Mouse (Mus musculus) frontal cortex, postnatal 36 days (tissue): ENCODE measurements at regions not wholly inside any gene's neighbourhood (a gene's known extent, or its start where the extent isn't known, plus 50 kb on each side); places are given as distances from the start of the nearest gene placed in this dataset.

Source experiments
- DNase-seq, 2 experiments: peaks; one replicate each; pipeline ENCODE4 v3.0.0; 2022; ENCODE audit warnings: low spot score in 2 of 2

DNA sequence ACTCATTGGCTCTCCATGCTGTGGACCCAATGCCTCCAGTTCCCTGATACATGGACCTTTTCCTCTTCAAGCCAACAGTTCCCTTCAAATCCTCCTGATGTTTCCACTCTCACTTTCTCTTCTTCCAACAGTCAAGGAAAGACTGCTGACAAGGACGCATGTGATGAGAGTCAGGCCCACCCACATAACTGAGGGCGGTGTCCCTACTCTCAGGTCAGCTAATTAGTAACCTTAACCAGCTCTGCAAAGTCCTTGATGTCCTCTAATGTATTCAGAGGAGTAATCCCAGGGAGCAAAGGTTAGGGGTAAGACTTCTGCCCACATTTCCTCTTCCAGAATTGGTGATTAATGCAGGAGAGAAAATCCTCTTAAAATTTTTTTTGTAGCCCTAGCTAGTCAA is 139.7 kb downstream of the Ackr3 start:
- no peak for DNase-seq

DNA sequence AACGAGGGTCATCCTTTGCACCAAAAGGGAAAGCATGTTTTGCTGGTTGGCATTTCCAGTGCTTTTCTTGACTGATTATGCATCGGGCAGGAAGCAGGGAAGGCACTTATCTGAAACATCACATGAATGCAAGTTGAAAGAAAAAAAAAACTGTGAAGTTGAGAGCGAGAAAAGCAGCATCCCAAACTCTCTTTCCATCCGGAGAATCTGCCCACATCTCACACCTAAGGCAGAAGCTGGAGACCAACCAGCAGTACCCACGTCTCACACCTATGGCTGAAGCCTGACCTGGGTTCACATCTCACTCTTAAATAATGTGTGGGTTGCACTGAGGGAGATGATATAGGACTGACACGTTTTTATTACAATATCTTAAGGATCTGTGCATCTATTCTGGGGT is 143.3 kb downstream of the Ackr3 start:
- peak in 1 of 2 experiments; percentile 28 for DNase-seq

DNA sequence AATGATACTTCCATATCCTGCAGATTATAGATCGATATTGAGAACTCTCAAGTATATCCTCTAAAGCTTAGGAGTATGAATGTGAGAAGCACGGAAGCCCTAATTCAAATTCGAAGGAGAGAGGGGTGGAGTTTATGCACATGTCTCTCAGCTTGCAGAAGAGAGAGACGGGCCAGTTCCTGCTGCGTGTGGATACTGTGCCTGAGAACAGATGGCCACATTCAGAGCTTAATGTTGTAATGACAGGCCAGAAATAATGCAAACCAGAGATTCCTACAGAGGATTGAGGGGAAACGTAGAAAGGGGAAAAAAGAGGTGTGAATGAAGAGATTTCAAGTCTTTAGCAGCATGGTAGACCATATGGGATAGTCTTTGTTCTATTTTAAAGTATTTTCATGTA is 145.8 kb downstream of the Ackr3 start:
- no peak for DNase-seq

DNA sequence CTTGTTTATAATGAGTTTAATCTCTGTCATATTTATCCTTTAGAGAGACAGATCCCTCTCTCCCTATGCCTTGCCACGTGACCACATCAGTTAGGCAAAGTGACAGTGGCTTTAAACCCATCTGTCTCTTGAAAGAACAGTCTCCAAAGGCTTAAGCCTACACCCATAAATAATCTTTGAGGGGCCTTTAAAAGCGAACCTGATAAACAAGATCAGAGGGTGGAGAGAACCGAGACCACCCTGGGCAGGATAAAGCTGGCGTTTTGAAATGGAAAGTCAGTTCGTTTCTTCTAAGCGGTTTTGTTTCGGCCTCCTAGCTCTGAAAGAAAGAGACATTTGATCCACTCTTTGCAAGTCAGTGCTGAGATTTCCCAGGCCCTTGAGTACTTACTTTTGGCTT is 149.5 kb downstream of the Ackr3 start:
- DNase-seq: no peak

DNA sequence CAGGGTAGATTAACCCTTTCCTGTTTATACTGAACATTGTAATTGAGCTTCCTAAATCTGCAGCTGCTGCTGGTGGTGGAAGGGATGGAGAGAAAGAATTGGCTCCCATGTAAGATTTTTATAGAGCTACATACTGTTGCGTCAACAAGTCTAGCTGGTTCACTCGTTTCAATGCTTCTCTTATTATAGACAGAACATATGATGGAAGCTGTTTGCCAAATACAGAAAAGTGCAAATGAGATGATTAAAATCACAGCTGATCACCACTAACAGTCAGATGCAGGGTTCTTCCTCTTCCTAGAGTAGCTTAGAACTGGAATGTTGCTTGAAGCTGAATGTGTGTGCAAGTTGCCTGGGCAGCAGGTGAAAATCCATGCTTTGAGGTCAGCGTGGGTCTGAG is 152.8 kb downstream of the Ackr3 start:
- DNase-seq: no peak

DNA sequence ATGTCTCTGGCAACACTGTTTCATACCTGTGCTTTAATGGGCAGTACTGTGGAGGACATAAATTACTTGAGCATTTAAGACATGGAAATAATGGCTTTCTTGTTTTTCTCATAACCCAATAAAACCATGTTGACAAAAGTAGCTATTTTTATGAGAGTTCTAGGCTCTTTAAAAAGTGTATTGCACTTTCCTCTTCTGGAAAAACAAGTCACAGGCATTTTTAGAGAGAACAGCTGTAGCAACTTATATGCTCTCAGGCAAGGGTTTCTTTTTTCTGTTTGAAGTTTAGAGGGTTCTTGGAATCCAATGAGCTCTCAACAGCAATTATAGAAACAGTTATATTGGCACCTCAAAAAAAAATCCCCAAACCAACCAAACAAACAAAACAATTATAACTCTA is 153.6 kb downstream of the Ackr3 start:
- DNase-seq: no peak

DNA sequence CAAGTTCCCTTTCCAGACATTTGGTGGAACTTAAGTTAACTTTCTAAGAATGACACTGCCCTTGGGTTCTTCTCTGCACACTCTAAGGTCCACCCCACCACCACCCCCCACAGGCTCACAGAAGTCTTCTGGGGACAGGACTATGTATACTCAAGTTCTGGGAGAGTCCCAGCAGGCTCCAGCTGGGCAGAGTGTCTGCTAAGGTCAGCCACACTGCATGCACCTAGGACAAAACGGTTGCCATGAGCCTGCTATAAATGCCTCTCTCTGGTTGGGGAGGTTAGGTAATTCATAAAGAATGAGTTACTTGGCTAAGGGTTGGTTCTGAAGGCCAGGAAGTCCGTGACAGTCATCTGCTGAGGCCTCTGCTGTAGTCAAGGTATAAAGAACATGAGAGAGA is 155.2 kb downstream of the Ackr3 start:
- DNase-seq: no peak

DNA sequence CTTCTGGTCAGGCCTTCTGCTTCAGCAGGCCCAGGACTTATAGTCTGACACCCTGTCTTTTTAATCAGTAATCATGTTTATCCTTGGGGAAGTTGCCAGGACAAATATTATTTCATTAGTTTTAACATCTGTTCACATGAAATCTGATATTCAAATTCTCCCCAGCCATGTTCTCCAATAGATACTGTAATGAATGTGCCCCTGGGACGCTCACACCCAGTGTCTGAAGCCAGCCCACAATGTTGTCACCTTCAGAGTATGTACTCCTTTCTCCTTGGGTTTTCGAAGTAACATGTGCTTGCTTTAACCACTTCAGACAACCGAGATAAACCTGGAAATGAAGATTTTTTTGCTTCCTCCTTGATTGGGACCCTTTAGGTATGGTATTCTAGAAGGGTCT is 156.3 kb downstream of the Ackr3 start:
- no peak for DNase-seq

DNA sequence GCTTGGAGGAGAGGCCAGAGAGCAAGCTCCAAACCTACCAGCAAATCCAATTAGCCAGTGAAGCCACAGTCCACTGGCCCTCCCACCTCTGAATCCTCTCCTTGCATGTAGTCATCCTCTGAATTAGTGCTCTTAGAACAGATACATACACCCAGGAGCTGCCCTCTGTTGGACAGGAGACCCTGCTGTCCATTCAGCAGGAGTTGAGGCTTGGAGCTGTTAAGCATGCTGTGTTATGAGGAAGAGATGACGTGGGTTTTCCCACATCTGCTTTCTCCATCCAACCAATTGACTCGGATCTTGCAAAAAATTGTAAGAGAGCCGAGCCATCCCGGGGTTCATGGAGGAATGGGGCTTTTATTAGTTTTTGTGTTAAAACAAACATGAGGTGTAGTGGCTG is 160.7 kb downstream of the Ackr3 start:
- DNase-seq: no peak

DNA sequence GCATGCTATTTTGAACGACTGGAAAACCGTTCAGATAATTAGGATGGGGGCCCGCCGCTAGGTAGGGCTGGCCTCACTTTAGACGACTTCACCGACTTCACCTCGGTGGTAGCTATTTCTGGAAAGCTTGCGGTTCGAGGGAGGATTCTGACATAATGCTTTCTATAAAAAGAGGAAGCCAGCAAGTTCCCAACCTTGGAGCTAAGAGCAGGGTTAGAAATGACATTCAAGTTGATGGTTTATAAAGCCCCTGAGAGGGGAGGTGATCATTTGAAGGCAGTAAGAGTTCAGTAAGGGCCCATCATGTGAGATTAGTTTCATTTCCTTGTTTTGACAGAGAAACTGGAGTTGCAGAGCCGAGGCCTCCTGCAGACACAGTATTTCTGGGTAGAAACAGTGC is 164.8 kb downstream of the Ackr3 start:
- no peak for DNase-seq

DNA sequence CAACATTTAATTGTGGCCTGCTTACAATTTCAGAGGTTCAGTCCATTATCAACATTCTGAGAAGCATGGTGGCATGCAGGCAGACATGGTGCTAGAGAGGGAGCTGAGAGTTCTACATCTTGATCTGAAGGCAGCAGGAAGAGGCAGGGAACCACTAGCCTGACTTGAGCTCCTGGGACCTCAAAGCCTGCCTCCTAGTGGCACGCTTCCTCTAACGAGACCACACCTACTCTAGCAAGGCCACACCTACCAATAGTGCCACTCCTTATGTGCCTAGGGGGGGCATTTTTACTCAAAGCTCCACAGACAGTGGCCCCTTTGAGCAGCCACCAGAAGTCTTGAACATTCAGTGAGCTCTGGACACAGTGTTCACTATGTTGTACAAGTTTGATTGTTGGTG is 165.5 kb downstream of the Ackr3 start:
- no peak for DNase-seq

DNA sequence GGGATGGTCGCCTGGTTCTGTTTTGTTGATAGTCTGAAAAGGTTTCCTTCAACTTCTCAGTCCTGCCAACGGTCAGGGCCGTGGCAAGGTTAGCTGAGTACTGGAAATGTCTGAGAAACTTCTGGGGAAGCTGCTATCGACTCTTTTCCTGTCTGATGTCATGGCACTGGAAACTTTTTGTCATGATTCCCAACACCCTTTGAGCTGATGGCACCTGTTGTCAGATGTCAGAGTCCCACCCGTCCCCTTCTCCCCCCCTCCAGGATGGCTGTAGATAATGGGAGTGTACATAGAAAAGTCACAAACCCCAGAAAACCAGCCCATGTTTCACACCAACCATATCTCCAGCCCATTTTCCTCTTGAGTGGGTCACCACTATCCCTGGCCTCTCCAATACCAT is 167.0 kb downstream of the Ackr3 start:
- no peak for DNase-seq

DNA sequence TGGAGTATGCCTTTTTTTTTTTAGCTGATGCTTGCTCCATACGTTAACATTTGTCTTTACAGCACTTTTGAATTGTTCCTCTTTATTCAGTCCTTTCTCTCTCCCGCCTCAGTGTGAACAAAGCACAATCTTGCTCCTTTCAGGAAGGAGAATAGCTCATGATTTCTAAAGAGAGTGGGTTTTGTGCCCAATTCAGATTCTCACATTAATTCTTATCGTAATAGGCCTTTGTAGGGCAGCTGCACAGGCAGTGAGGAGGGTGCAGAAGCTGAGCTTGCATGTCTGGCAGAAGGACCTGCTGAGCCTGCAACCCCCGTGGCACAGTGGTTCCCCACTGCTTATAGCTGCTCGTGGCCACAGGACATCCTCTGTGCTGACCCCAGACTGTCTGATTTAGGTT is 169.2 kb downstream of the Ackr3 start:
- no peak for DNase-seq

DNA sequence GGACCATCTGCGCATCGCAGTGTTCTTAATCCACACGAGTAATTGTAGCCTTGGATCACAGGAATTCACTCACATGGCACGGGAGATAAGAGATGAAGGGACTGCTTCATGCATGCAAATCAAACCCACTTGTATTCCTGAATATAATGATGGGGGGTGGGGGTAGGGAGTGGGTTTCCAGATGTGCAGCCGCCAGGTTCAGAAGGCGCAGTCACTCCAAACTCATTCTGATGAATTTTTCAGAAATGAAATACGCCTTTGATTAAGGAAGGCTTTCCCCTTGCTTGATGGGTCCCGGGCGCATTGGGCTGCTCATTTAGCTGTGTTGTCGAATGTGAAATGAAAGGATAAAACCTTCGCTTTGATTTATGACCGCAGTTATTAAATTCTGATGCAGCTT is 170.7 kb downstream of the Ackr3 start:
- DNase-seq: no peak

DNA sequence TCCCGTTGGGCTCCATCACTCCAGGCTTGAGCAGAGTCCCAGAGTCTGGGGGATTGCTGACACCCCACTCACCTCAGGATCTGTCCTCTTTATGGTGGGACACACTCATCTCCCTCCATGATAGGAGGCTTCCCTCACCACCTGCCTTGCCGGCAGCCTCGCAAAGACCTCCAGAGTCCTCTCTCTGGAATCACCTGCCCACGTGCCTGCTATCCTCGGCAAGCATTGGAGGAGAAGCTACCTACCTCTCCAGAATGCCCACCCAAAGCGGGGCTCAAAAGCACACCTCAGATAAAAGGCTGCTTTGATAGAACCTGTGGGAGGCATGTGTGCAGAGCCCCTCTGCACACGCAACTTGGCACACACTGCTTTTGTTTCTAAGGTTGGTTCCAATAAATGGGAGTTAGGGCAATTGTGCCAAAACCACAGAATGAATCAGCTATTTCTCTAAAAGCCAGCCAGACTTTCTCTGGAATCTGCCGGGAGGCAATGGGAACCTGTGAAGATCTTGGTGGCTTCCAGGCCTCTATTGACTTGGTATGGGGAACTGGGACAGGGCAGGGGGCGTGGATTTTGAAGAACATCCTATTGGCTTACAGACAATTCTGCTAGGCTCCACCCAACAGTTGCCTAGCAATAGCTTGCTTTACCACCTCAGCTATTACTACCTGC is 176.4 kb downstream of the Ackr3 start:
- no peak for DNase-seq

DNA sequence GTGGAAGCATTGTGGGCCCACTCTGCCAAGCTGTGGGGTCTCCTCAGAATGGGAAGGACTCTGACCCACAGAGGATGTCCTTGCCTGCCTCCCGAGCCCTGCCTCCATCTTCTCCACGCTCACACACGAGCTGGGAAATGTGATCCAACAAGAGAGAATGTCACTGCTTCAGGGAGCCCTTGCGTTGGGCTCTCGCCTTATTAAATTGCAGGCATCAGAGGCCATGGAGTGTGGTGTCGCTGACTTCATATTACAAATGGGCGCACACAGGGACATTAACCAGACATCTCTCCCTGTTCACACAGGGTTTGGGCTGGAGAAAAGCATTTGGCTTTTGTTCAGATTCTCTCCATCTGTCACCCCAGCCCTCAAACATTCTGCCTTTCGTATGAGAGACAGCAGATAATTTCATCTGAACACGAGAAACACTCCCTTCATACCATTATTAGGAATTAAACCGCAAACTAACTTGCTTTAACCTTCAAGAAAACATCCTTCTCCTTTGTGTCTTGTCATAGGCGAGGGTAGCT is 179.2 kb downstream of the Ackr3 start:
- DNase-seq: no peak

DNA sequence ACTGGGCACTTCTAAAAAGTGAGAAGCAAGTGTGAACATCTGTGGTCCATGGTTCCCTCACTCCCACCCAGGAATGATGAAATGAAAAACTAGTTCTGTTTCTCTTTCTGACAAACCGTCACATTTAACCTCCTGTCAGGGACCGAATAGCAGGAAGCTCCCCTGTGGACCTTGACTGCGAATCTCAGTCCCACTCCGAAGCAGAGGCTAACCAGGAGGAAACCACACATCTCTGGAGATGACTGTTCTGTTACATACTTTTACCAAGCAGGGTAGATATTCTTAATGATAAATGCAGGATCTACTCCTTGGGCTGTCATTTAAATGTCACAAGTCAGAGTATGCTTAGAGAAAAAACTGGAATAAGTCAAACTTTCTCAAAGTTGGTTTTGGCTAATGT is 181.2 kb downstream of the Ackr3 start:
- no peak for DNase-seq

DNA sequence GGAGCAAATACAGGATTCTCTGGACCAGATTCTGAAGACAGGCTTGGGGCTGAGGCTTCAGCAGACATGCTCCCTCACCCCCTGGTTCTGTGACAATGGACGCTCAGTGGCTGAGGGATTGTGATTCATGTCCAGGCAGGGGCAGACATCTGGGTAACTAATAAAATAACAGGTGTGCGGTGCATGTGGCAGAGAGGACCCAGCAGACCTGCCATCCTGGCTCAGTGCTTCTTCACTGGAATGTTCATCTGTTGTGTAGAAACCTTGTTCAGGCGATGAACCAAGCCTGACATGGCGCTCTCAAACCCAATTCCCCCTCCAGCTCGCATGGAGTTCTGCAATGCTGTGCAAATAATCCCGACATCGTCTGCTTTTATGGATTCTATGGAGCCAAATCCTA is 183.0 kb downstream of the Ackr3 start:
- no peak for DNase-seq

DNA sequence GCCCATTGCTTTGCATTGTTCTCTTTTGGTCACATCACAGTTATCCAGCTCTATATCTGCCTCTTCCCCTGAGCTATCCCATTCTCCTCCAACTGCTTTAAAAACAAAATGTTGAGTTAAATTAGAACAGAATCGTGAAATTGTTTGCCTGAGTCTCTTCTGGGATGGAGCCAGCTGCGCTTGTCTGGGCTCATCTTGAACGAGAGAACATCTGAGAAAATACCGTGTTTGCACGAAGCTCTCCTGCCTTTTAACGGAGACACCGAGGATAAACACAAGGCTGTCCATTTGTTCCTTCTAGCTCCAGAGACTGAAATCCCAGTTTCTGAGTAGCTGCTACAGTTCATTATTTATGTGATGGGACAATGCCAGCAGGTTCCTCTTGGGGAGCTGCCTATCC is 186.6 kb downstream of the Ackr3 start:
- no peak for DNase-seq

DNA sequence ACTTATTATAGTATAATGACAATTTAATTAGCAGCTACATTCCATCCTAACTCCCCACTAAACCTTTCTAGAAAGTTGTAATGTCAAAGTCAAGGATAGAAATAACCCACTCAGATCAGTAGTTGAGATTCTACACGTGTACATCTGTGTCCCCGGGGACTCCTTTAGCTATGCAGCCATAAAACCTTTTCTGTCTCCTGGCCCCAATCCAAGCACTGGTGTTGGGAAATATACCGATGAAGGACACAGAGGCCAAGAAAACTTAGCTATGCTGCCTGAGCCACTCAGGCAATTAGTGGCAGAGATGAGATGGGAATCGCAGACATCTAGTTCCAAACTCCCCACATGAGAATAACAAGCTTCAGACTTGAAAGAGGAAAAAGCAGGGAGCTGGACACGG is 190.1 kb downstream of the Ackr3 start:
- no peak for DNase-seq

DNA sequence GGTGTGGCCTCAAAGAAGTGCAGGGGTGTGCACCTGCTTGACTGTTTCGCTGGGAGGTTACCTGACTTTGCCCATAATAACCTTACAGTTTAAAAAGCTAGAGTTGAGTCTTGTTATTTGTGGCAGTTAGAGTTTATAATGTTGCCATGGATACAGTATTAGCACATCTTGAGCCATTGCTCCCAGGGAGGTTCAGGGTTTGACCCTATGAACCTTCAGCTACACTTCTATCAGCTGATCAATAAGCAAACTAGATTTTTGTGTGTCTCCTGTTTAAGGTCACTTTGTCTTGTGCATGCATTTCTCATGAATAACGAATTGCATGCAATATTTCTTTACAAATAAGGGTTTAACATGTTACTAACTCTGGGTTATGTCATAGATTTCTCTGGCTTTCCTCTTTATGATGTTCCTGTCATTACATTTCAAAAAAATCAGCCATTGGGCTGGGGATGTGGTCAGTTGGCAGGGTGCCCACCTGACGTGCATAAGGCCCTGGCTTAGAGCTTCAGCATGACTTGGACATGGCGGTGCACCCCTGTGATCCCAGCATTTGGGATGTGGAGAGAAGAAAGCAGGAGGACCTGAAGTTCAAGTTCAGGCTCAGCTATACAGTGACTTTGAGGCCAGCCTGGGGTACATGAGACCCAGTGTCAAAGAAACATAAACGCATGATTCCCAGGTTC is 191.7 kb downstream of the Ackr3 start:
- DNase-seq: no peak

DNA sequence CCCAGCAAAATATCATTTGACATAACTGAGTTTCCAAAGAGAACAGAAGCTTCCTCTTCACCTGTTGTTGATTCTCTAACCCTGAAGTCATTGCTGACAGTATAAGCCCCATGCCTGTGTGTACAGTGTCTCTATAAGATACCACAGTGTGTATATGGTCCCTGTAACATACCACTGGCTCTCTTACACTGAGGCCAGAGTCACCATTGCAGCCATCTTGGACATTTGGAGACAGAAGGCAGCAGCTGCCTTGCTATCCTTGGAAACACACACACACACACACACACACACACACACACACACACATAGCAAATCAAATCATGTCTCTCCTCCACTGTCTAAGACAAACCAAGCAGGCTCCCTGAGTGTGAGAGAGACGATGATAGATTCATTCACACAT is 192.9 kb downstream of the Ackr3 start:
- DNase-seq: no peak

DNA sequence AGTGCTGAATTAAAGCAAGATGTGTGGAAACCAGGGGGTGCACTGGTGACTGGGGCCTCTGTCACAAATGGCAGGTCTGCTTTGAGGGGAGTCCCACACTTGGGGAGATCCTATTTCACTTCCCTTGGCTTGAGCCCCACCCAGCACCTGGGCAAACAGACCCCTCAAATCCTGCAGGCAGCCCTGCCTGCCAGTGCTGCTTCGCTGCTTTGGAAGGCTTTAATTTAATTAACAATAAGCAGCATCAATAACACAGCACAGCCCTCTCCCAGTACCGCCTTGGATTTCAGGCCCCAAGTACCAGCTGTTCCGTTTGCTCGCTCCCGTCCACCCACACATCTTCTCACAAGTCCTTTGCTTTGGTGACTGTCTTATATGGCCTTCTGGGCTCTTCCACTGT is 193.6 kb downstream of the Ackr3 start:
- DNase-seq: no peak
